Mouse (Mus musculus) ES-E14 (cell line): ENCODE results near the gene Xkr8. TPM values are rescaled to one million over a fixed set of nuclear protein-coding genes. Genes with fewer than 3 reads are reported as not detected.
A peak's percentile ranks its signal among the peaks of the same experiment; 100 is the strongest.

Source experiments
- DNase-seq: peaks from one replicate; pipeline ENCODE4 v3.0.0-alpha.2; 2013; ENCODE audit warnings: low read depth, low spot score
- H3K27ac ChIP-seq: 2 replicates; pipeline ENCODE4 v1.5.1; 2012; ENCODE audit warnings: low read depth, mild to moderate bottlenecking, low read length, moderate library complexity, mixed read lengths; ENCODE audit not compliant: poor library complexity, insufficient read depth, severe bottlenecking
- H3K36me3 ChIP-seq: 2 replicates; pipeline ENCODE4 v1.6.1; 2012; ENCODE audit warnings: mild to moderate bottlenecking, low read length, moderate library complexity, mixed read lengths; ENCODE audit not compliant: control insufficient read depth, poor library complexity, insufficient read depth, severe bottlenecking
- H3K4me1 ChIP-seq, 2 experiments: fragments of 150-350 bp in 1 of 2; sonication (generic) in 1 of 2; 2 replicates each; pipeline ENCODE4 v1.6.1; 2012; ENCODE audit warnings: low read length in 2 of 2, mild to moderate bottlenecking in 1 of 2, mixed read lengths in 1 of 2; ENCODE audit not compliant: control insufficient read depth in 2 of 2, insufficient read depth in 2 of 2, poor library complexity in 1 of 2
- H3K4me3 ChIP-seq, 2 experiments: fragments of 150-350 bp in 1 of 2; sonication (generic) in 1 of 2; 2 replicates each; pipeline ENCODE4 v1.5.1; 2012; ENCODE audit warnings: low read length in 2 of 2, low read depth in 1 of 2, mild to moderate bottlenecking in 1 of 2, mixed read lengths in 1 of 2; ENCODE audit not compliant: insufficient read depth in 1 of 2, poor library complexity in 1 of 2, severe bottlenecking in 1 of 2
- H3K9ac ChIP-seq: 2 replicates; pipeline ENCODE4 v1.6.1; 2012; ENCODE audit warnings: low read depth, mild to moderate bottlenecking, low read length, mixed read lengths; ENCODE audit not compliant: poor library complexity, insufficient read depth, severe bottlenecking
- H3K9me3 ChIP-seq: fragments of 150-350 bp; sonication (generic); 2 replicates; pipeline ENCODE4 v1.6.1; 2012; ENCODE audit warnings: low read depth, mild to moderate bottlenecking, low read length; ENCODE audit not compliant: control insufficient read depth, insufficient read depth
- CHD2 ChIP-seq: IDR thresholded peaks from 2 replicates; pipeline ENCODE4 v1.6.1; 2014; ENCODE audit warnings: mild to moderate bottlenecking, low read depth, low read length, inconsistent platforms
- HCFC1 ChIP-seq: IDR thresholded peaks from 2 replicates; pipeline ENCODE4 v1.6.1; 2012; ENCODE audit warnings: low read length, inconsistent platforms, borderline replicate concordance; ENCODE audit not compliant: insufficient read depth
- MAFK ChIP-seq: IDR thresholded peaks from 2 replicates; pipeline ENCODE4 v1.6.1; 2014; ENCODE audit warnings: mild to moderate bottlenecking, low read depth, low read length, inconsistent platforms; ENCODE audit not compliant: insufficient read depth
- ZC3H11A ChIP-seq: IDR thresholded peaks from 2 replicates; pipeline ENCODE4 v1.6.1; 2012; ENCODE audit warnings: low read depth, mild to moderate bottlenecking, inconsistent platforms, low read length, borderline replicate concordance
- ZNF384 ChIP-seq: IDR thresholded peaks from 2 replicates; pipeline ENCODE4 v1.6.1; 2012; ENCODE audit warnings: low read depth, low read length, inconsistent platforms
- in situ Hi-C, 2 experiments: fragments of 600-800 bp; cut with MboI; formaldehyde crosslinking; loops; one replicate each; pipeline ENCODE4 v1.15.1; 2025; ENCODE audit warnings: low sequenced_read_pairs in 2 of 2, inconsistent platforms in 1 of 2; ENCODE audit not compliant: unreplicated experiment in 2 of 2
- total RNA-seq: library from RNA; depleted of rRNA; stranded (reverse); fragments of 300-350 nt; gene quantifications from 2 replicates; pipeline ENCODE4 v1.2.3, GENCODE M21; 2012; rRNA removed

The Xkr8 gene
- total RNA-seq, result 9.6 and 15.5 TPM in 2 replicates

DNA sequence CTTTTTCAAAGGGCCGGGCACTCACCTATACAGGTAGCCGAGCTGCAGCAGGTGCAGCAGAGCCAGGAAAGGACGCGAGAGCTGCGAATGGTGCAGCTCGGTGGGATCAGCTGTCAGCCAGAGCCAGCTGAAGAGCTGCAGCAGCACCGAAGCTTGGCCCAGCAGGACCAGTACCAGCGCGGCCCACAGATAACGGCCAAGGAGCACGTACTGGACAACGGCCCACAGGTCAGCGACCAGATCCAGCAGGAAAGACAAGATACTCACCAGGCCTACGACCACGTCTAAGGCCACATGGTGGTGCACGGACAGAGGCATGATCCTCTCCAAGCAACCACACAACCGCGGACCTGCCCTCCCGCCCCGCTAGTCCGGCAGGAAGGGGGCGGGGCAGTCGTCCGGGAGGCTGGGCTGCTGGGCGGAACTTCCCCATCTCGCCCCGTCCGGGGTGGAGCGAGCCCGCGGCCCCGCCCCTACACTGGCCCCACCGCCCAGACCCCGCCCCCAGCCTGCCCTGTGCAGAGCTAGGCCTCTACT lies at the start of gene Xkr8:
Gene Xkr8, minus strand, starts transcription at position 399 of the 537 bp plus-strand sequence.
- H3K9ac ChIP-seq, result peak within 1 kb of the TSS; percentile 75
- no peaks in the 10 kb centered on the region for H3K36me3 ChIP-seq
- peak within 1 kb of the TSS; percentile 8; the same call in 1 of the 2 replicates for H3K27ac ChIP-seq
- DNase-seq, result peak; percentile 86
- H3K4me1 ChIP-seq, result peaks cover 6 to 17% of the 10 kb centered on the region in 2 experiments; a peak in 3 of 4 replicates
- H3K4me3 ChIP-seq, result peak within 1 kb of the TSS; percentile 70 to 75
- TF ChIP-seq ZC3H11A (0 out of 2 replicates have a peak, but pooled peaks have one; percentile 2), HCFC1 (no peak)
- in situ Hi-C loops, result no loop called here
- H3K9me3 ChIP-seq, result no peaks in the 10 kb centered on the region

DNA sequence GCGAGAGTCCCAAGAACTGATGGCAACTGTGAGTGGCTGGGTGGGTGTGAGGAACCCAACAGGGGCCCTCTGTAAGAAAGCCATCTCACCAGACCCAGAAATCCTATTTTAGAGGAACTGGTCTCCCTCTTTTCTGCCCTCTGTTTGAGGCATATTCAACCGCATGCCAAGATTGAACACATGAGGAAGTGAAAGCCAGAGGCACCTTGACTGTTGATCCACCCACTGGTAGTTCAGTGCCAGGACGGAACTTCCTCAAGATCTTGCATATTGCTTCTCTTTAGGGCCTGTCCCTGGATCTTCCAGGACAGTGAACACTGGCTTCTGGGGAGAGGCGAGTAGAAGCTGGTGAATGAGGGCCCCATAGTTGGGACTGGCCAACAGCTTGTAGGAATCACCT lies 47.9 kb upstream of the Xkr8 start:
- Histone ChIP-seq H3K9ac (no peak overlapping the region), H3K4me1 (no peaks in the 10 kb centered on the region), H3K4me3 (no peak overlapping the region), H3K27ac (no peak overlapping the region), H3K9me3 (no peaks in the 10 kb centered on the region), H3K36me3 (peaks cover 46% of the 10 kb centered on the region)
- no peak for DNase-seq
- in situ Hi-C loops, result no loop called here
- TF ChIP-seq ZNF384 (no peak), HCFC1 (no peak), CHD2 (no peak), ZC3H11A (no peak), MAFK (no peak)

DNA sequence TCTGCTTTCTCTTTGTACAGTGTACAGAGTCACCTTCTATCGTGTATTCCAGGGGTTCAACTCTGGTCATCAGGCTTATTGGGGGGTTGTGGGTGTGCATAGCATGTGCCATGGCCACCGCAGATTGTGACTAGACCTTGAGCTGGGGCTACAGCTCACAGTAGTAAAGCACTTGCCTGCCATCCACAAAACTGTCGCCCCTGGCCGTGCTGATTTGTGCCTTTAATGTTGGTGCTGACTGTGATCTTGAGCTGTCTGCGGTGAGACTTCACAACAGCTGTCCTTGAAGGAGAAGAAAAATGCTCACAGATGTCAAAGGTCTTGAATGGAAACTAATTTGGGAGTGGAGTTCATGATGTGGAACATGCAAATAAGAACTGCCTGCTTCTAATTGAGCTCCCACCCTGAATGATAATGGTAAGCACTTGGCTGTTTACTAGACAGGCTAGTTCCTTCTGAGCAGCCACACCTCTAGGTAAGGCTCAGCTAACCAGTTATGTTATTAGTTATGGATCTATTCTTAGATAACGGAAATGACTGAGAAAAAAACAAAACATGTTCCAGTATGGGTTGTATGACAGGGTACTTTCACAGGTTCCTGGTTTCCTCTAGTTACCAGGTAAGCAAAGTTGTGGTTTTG lies 46.3 kb upstream of the Xkr8 start:
- Histone ChIP-seq H3K27ac (no peak overlapping the region), H3K9me3 (no peaks in the 10 kb centered on the region), H3K36me3 (peaks cover 58% of the 10 kb centered on the region), H3K9ac (no peak overlapping the region), H3K4me1 (no peaks in the 10 kb centered on the region), H3K4me3 (no peak overlapping the region)
- TF ChIP-seq CHD2 (no peak), HCFC1 (no peak), ZC3H11A (no peak), ZNF384 (no peak), MAFK (no peak)
- DNase-seq, result no peak
- in situ Hi-C loops, result loop anchor here in 1 of 2 experiments (5.0 kb wide), 1 partner anchor 54 kb away; no protein-coding TSS in a partner anchor

DNA sequence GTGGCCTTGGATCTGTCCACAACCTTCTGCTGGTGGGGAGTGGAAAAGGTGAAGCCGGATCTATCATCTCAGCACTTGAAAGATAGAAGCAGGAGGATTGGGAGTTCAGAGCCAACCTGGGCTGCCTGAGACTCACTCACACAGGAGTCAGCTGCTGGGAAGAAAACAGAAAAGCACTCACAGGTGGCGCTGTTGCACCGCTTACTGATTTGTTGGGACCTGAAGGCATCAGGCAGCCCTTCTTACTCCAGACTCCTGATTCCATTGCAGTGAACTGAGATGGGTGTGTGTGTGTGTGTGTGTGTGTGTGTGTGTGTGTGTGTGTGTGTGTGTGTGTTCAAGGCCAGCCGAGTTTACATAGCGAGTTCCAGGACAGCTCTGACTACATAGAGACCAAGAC lies 44.4 kb upstream of the Xkr8 start:
- H3K9me3 ChIP-seq, result no peaks in the 10 kb centered on the region
- peaks cover 68% of the 10 kb centered on the region for H3K36me3 ChIP-seq
- H3K4me1 ChIP-seq, result no peaks in the 10 kb centered on the region
- no peak overlapping the region for H3K9ac ChIP-seq
- DNase-seq, result peak; percentile 76
- TF ChIP-seq CHD2 (no peak), MAFK (no peak), ZC3H11A (no peak), ZNF384 (no peak), HCFC1 (no peak)
- H3K4me3 ChIP-seq, result no peak overlapping the region
- in situ Hi-C loops, result loop anchor here in 1 of 2 experiments (5.0 kb wide), 1 partner anchor 56 kb away; no protein-coding TSS in a partner anchor
- H3K27ac ChIP-seq, result no peak overlapping the region

DNA sequence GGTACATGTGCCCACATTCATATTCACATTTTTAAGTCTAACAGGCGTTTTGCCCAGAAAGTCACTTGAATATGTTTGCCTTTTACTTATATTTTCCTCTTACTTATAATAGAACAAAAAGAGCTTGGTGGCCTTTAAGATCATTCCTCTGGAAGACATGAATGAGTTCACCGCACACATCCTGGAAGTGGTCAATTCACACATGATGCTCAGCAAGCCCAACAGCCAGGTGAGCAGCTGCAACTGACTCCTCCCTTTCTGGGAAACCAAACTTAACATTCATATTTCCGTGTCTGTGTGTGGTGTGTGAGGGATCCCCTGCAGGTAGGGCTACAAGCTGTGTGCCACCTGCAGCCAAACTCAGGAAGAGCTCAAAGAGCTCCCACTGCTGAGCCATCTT lies 42.6 kb upstream of the Xkr8 start:
- no peak for DNase-seq
- no peak for TF ChIP-seq ZNF384
- no peak for TF ChIP-seq CHD2
- no peak for TF ChIP-seq MAFK
- no peak for TF ChIP-seq HCFC1
- TF ChIP-seq ZC3H11A, result no peak
- peaks cover 81% of the 10 kb centered on the region for H3K36me3 ChIP-seq
- in situ Hi-C loops, result loop anchor here in 1 of 2 experiments (5.0 kb wide), 1 partner anchor 57 kb away; no protein-coding TSS in a partner anchor
- no peak overlapping the region for H3K9ac ChIP-seq
- no peaks in the 10 kb centered on the region for H3K9me3 ChIP-seq
- H3K27ac ChIP-seq, result no peak overlapping the region
- H3K4me3 ChIP-seq, result no peak overlapping the region
- no peaks in the 10 kb centered on the region for H3K4me1 ChIP-seq
